Mouse (Mus musculus) layer of hippocampus, adult 11-12 months (tissue): ENCODE data around the gene Aqp8.

Experiments
- DNase-seq: peaks from one replicate; pipeline ENCODE4 v3.0.0; 2022; ENCODE audit warnings: low spot score

Aqp8 gene

DNA sequence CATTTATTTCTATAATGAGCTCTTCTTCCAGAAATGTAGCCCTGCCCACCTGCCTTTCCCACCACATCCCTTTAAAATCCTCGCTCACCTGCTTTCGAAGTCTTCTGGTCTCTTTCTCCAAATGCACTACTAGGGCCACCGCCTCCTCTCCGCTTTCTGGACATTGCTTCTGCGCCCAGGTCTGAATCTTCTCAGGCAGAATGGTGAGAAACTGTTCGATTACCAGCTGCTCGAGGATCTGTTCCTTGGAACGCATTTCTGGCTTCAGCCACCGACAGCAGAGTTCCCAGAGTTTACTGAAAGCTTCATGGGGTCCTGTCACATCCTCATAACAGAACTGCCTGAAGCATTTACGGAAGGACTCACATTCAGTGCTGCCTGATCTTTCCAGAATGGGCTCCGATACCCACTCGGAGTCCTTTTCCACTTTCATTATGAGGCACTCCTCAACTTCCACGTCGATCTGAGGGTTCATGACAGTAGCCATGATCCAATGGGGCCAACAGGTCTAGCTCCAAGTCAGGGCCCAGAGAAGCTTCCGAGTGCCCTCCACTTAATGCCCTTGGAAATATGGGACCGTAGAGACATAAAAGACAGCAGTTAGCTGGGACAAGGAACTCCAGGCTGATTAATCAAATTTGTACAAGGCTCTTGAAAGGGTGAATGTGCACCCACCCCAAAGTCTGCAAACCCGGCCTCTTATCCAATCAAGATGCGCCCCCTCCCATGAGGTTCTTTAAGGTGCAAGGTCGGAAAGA is 37.6 kb downstream of the Aqp8 start:
- DNase-seq: peak; percentile 22

DNA sequence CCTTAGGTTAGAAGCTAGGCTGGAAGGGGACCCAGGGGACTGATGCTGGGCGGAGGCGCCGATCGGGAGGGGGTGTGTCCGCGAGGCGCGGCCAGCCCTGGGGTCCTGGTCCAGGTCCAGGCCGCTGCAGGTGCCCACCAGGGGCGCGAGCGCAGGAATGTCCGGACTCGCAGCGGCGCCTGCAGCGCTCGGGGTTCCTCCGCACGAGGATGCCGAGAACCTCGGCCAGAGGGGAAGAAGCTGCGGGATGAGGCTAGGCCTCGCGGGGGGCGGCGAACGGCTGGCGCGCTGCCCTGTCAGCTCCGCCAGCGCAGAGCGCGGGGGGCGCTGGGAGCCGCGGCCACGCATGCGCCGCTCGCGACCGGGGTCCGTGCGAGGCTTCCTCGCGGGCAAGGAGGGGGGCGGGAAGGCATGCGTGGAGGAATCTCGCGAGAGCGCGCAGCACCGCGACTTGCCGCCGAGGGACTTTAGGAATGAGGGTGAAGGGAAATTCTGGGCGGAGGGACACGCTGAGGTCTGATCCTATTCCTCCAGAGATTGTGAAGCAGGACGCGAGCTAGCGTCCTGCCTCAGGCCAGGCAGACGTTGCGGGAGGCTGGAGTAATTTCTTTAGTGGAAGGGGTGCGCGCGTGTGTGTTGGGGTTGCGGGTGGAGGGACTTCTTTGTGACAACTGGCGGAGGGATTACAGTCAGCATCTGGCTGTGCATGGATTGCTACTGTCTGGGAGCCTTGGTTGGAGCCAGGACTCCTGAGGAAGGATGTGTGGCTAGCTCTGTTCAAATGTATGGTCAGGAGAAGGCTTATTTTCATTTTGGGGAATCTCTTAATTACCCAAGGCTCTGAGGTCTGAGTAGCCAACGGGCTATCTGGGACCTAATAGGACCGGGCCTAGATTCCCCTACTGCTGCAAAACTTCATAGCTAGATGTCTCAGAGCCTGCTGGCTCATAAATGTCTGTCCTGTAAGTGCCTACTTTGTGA is 38.4 kb downstream of the Aqp8 start, which contains the start of gene Zkscan2:
Gene Zkscan2, minus strand, starts transcription at position 211 of the 981 bp plus-strand sequence.
- DNase-seq: peak; percentile 91

DNA sequence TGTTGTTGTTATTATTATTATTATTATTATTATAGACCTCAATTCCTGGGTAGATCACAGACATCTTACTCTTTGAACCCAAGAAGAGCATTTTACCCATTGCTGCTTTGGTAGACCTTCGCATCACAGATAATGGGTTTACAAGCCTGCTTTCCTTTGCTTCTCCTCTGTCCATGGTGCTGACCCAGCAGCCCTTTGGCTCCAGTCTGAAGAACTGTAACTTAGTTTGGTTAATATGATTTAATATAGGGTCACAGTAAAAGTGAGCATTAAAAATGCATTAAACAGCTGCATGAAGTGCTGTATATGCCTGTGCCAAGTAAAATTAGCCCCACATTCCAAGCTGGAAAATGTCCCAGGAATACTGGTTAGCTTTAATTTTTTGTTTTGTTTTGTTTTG is 41.3 kb downstream of the Aqp8 start:
- DNase-seq: no peak

DNA sequence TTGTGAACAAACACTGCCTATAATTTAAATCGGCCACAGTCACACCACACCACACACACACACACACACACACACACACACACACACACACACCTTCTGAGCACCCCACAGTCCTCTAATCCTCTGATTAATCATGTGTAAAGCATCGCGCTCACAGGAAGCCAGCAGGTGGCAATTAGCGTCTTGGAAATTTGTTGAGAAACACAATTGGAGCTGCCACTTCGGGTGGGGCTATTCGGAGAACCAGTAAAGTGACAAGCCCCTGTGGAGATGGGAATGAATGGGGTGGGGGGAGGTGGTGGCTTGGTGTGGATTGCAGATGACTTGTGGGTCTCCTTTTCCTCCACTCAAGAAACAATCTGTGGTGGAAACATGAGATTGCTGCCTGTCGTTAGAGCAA is 45.9 kb downstream of the Aqp8 start:
- no peak for DNase-seq
